Mouse (Mus musculus) adrenal gland, adult 10 weeks (tissue): ENCODE measurements around the gene Gk. TPM values are rescaled to one million over a fixed set of nuclear protein-coding genes. Genes with fewer than 3 reads are reported as not detected.

Source experiments
- polyA plus RNA-seq: library from polyadenylated mRNA; stranded (reverse); fragments of 350-450 nt; fragmentation: Illumina TruSeq; extraction: RNeasy Lipid Tissue Mini Kit (QIAGEN cat#74804); gene quantifications from one replicate; pipeline ENCODE4 v1.2.3, GENCODE M21; 2014; ENCODE audit warnings: low read depth, low replicate concordance

The Gk gene
- polyA plus RNA-seq = 81.3 TPM

DNA sequence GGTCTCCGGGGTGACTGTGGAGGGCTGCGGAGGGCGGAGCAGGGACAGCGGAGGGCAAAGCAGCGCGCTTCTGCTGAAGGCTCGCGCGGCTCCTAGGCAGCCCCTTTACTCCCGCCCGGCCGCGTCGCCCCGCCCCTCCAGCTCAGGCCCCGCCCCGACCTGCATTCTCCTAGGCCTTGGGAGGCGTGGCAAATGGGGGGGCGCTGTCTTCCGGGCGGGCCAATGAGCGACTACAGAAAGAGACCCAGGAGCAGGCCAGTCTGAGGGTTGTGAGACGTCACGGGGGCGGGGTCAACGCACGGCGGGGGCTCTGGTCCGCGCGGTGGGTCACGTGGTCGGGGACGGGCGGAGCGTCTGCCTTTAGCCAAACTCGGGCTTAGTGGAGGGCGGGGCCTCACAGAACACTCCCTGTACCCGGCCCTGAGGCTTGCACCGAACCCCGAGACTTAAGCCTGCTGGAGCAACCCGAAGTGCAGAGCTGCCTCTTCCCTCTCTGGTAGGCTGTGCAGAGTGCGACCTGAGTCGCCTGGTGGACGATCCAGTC is at the start of gene Gk:
Gene Gk (minus strand): TSS at position 276 of the 544 bp plus-strand sequence.

Other genes starting within 250 kb of the Gk start
- 26.2 TPM for gene Tab3, start 202.8 kb downstream of the Gk start, polyA plus RNA-seq
- 1.7 TPM for gene 5430427O19Rik, start 93.5 kb upstream of the Gk start, polyA plus RNA-seq